In the genomic region with DNA sequence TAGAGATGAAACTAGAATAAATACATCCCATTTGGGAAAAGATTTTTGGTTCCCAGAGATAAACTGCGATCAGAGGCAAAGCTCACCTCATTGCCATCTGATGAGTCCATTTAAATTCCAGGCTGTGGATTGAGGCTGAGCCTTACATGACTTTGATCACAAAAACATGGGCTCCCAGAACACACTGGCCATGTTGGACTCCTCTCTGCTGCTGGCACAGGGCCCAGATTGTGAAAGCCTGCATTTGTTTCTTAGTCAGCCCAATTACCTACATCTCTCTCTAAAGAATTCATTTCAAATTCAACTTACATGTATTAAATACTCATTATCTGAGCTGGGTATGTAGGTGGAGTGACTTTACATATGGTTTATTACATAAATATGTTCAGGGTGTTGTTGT, we compare ENCODE assay signal across 11 mouse cellular contexts.
DNase-seq lines count a peak whose midpoint lies in the region; ATAC-seq and TF ChIP-seq lines count a peak whose summit lies in the region.
"Had no signal": no experiment of that assay in that cellular context is flagged by ENCODE, and none has a peak within 500 bp of the region (broad histone marks: within the 10 kb centered on the region; RNA-seq: fewer than 3 reads in every experiment).

No protein-coding gene starts in this region.

- DNase-seq in heart, adult 2 months, result peak; percentile 6 to 25
- DNase-seq in lung, embryonic 14.5 days, result peak; percentile 69
- no peak for DNase-seq in lung, postnatal 25 days (ENCODE audit: low spot score)
- DNase-seq in adrenal gland, postnatal 36 days, result peak; percentile 9 to 15
- DNase-seq in ovary, postnatal 36 days (ENCODE audit: low spot score), result no peak
- DNase-seq: kidney, adult 8-10 months; liver, embryonic 13.5 days had no signal

- no peak for TF ChIP-seq CTCF in heart, adult 2 months (IDR thresholded peaks at IDR 0.05)
- no peak for TF ChIP-seq CTCF in lung, embryonic 14.5 days (IDR thresholded peaks at IDR 0.05; ENCODE audit: low read depth)

- no peak for TF ChIP-seq EP300 in heart, adult 2 months (IDR thresholded peaks at IDR 0.05; ENCODE audit: insufficient read depth, low read depth, low read length)

- H3K9ac ChIP-seq in heart, adult 2 months (ENCODE audit: low read depth, low read length), result no peak overlapping the region
- no peak overlapping the region for H3K9ac ChIP-seq in heart, embryonic 12.5 days
- H3K9ac ChIP-seq in lung, embryonic 14.5 days, result no peak overlapping the region
- H3K9ac ChIP-seq in midbrain, embryonic 16.5 days (ENCODE audit: low read depth, low read length), result no peak overlapping the region
- H3K9ac ChIP-seq: embryonic facial prominence, embryonic 12.5 days; liver, embryonic 13.5 days had no signal

- H3K4me3 ChIP-seq in heart, adult 2 months, result no peak overlapping the region
- no peak overlapping the region for H3K4me3 ChIP-seq in heart, embryonic 12.5 days
- H3K4me3 ChIP-seq in lung, embryonic 14.5 days (ENCODE audit: low read depth, low read length), result no peak overlapping the region
- H3K4me3 ChIP-seq in midbrain, embryonic 16.5 days (ENCODE audit: low read depth, low read length), result no peak overlapping the region
- H3K4me3 ChIP-seq: embryonic facial prominence, embryonic 12.5 days; liver, embryonic 13.5 days had no signal

- no peaks in the 10 kb centered on the region for H3K36me3 ChIP-seq in heart, adult 2 months (ENCODE audit: control insufficient read depth, insufficient read depth, low read length)
- H3K36me3 ChIP-seq in heart, embryonic 12.5 days, result no peaks in the 10 kb centered on the region
- no peaks in the 10 kb centered on the region for H3K36me3 ChIP-seq in lung, embryonic 14.5 days (ENCODE audit: insufficient read depth)
- no peaks in the 10 kb centered on the region for H3K36me3 ChIP-seq in midbrain, embryonic 16.5 days (ENCODE audit: control insufficient read depth, insufficient read depth, low read length)
- H3K36me3 ChIP-seq: embryonic facial prominence, embryonic 12.5 days; liver, embryonic 13.5 days had no signal

- WGBS in heart, adult 2 months, result 74% methylated on average over 1 of the region's 1 CpGs
- WGBS in heart, embryonic 12.5 days, result 86% methylated on average over 1 of the region's 1 CpGs
- 59% methylated on average over 1 of the region's 1 CpGs for WGBS in lung, embryonic 14.5 days
- WGBS in midbrain, embryonic 16.5 days, result 53% methylated on average over 1 of the region's 1 CpGs

- peaks cover 9% of the 10 kb centered on the region for H3K9me3 ChIP-seq in heart, embryonic 12.5 days (replicated peaks)
- no peaks in the 10 kb centered on the region for H3K9me3 ChIP-seq in lung, embryonic 14.5 days (ENCODE audit: low read depth, low read length)
- peaks cover 4% of the 10 kb centered on the region; the same call in 1 of the 2 replicates for H3K9me3 ChIP-seq in midbrain, embryonic 16.5 days (replicated peaks; ENCODE audit: control insufficient read depth, low read length, poor library complexity, severe bottlenecking)
- H3K9me3 ChIP-seq: embryonic facial prominence, embryonic 12.5 days had no signal

- no peaks in the 10 kb centered on the region for H3K79me2 ChIP-seq in heart, adult 2 months (replicated peaks; ENCODE audit: control insufficient read depth, insufficient read depth, low read length)

- H3K4me1 ChIP-seq in heart, adult 2 months (ENCODE audit: control insufficient read depth, insufficient read depth, low read length), result no peaks in the 10 kb centered on the region
- H3K4me1 ChIP-seq in heart, embryonic 12.5 days (replicated peaks), result no peaks in the 10 kb centered on the region
- H3K4me1 ChIP-seq in lung, embryonic 14.5 days (ENCODE audit: insufficient read depth), result no peaks in the 10 kb centered on the region
- no peaks in the 10 kb centered on the region; the same call in 1 of the 2 replicates for H3K4me1 ChIP-seq in midbrain, embryonic 16.5 days (ENCODE audit: control insufficient read depth, insufficient read depth, low read length)
- H3K4me1 ChIP-seq: embryonic facial prominence, embryonic 12.5 days; liver, embryonic 13.5 days had no signal

- H3K27me3 ChIP-seq in heart, adult 2 months (ENCODE audit: control insufficient read depth, insufficient read depth, low read length), result no peaks in the 10 kb centered on the region
- no peaks in the 10 kb centered on the region for H3K27me3 ChIP-seq in heart, embryonic 12.5 days (replicated peaks)
- H3K27me3 ChIP-seq in lung, embryonic 14.5 days (ENCODE audit: insufficient read depth, low read length), result no peaks in the 10 kb centered on the region
- no peaks in the 10 kb centered on the region for H3K27me3 ChIP-seq in midbrain, embryonic 16.5 days (ENCODE audit: control insufficient read depth, insufficient read depth, low read depth, low read length)
- H3K27me3 ChIP-seq: embryonic facial prominence, embryonic 12.5 days; liver, embryonic 13.5 days had no signal

- intact Hi-C loops in heart, adult 2 months (cut with DNase I), result no loop called here

- no peak overlapping the region for H3K4me2 ChIP-seq in heart, embryonic 12.5 days
- no peak overlapping the region for H3K4me2 ChIP-seq in lung, embryonic 14.5 days
- H3K4me2 ChIP-seq in midbrain, embryonic 16.5 days (ENCODE audit: low read length), result no peak overlapping the region
- H3K4me2 ChIP-seq: embryonic facial prominence, embryonic 12.5 days; liver, embryonic 13.5 days had no signal

- ATAC-seq in heart, embryonic 12.5 days (ENCODE audit: insufficient number of reproducible peaks, low FRiP score), result no peak
- ATAC-seq in lung, embryonic 14.5 days (ENCODE audit: insufficient read depth), result no peak
- peak; percentile 32; the same call in 1 of the 2 replicates for ATAC-seq in midbrain, embryonic 16.5 days
- no peak for ATAC-seq in frontal cortex, adult (ENCODE audit: low TSS enrichment)

- no peak for TF ChIP-seq POLR2A in heart, adult 2 months (IDR thresholded peaks at IDR 0.05; ENCODE audit: insufficient read depth, low read depth, low read length)

- no peak overlapping the region for H3K27ac ChIP-seq in heart, adult 2 months
- no peak overlapping the region for H3K27ac ChIP-seq in heart, embryonic 12.5 days (ENCODE audit: poor library complexity, severe bottlenecking)
- no peak overlapping the region for H3K27ac ChIP-seq in lung, embryonic 14.5 days (ENCODE audit: low read depth)
- H3K27ac ChIP-seq in midbrain, embryonic 16.5 days (ENCODE audit: low read length), result no peak overlapping the region
- H3K27ac ChIP-seq: embryonic facial prominence, embryonic 12.5 days; liver, embryonic 13.5 days had no signal

Comparison
In these comparisons a context has a peak if more than half of its experiments do, and no peak if none do; other contexts are left out.
1. DNase-seq: peak in heart, adult 2 months (2 of 2), lung, embryonic 14.5 days (single experiment) and adrenal gland, postnatal 36 days (2 of 2); none in lung, postnatal 25 days (single experiment) and ovary, postnatal 36 days (single experiment).